Mouse (Mus musculus) embryonic facial prominence, embryonic 13.5 days (tissue): Measurements from ENCODE around the gene Rnasek. TPM values are rescaled to one million over a fixed set of nuclear protein-coding genes. Genes with fewer than 3 reads are reported as not detected.

ENCODE experiments used
- ATAC-seq: fragments of 200-750 bp; cut with Nextera tagmentation; 2 replicates; pipeline ENCODE4 v1.8.0; 2017; ENCODE audit warnings: low read depth; ENCODE audit not compliant: insufficient number of reproducible peaks, insufficient read depth, low FRiP score, low TSS enrichment
- H3K27ac ChIP-seq: fragments of 300-500 bp; sonication (generic); 2 replicates; pipeline ENCODE4 v1.5.1; 2015; ENCODE audit warnings: moderate library complexity, mild to moderate bottlenecking, inconsistent platforms
- H3K27me3 ChIP-seq: fragments of 300-500 bp; sonication (generic); 2 replicates; pipeline ENCODE4 v1.6.1; 2015; ENCODE audit warnings: mild to moderate bottlenecking, inconsistent platforms
- H3K36me3 ChIP-seq: fragments of 300-500 bp; sonication (generic); 2 replicates; pipeline ENCODE4 v1.6.1; 2015; ENCODE audit warnings: mild to moderate bottlenecking, inconsistent platforms
- H3K4me1 ChIP-seq: fragments of 300-500 bp; sonication (generic); 2 replicates; pipeline ENCODE4 v1.6.1; 2015; ENCODE audit warnings: inconsistent platforms
- H3K4me2 ChIP-seq: fragments of 300-500 bp; sonication (generic); 2 replicates; pipeline ENCODE4 v1.6.1; 2015; ENCODE audit warnings: moderate library complexity, mild to moderate bottlenecking, inconsistent platforms
- H3K4me3 ChIP-seq: fragments of 300-500 bp; sonication (generic); 2 replicates; pipeline ENCODE4 v1.5.1; 2015; ENCODE audit warnings: mild to moderate bottlenecking, inconsistent platforms
- H3K9ac ChIP-seq: fragments of 300-500 bp; sonication (generic); 2 replicates; pipeline ENCODE4 v1.6.1; 2015; ENCODE audit warnings: mild to moderate bottlenecking, inconsistent platforms
- H3K9me3 ChIP-seq: fragments of 300-500 bp; sonication (generic); 2 replicates; pipeline ENCODE4 v1.6.1; 2016; ENCODE audit warnings: inconsistent platforms
- WGBS: fragments of 180-500 bp; shearing (Covaris S2); methylation state at CpG from one replicate; pipeline ENCODE4 v1.1.7; 2015; ENCODE audit warnings: mixed read lengths; 5-methylcytosine and 5-hydroxymethylcytosine counted together
- polyA plus RNA-seq: library from polyadenylated mRNA; unstranded; fragments of >200 nt; fragmentation: Nextera tagmentation; extraction: Ambion mirVana; gene quantifications from 2 replicates; pipeline ENCODE4 v1.2.1, GENCODE M21; 2015

Gene Rnasek
- polyA plus RNA-seq, 1 experiment from 2014 or later, result 168 TPM

DNA sequence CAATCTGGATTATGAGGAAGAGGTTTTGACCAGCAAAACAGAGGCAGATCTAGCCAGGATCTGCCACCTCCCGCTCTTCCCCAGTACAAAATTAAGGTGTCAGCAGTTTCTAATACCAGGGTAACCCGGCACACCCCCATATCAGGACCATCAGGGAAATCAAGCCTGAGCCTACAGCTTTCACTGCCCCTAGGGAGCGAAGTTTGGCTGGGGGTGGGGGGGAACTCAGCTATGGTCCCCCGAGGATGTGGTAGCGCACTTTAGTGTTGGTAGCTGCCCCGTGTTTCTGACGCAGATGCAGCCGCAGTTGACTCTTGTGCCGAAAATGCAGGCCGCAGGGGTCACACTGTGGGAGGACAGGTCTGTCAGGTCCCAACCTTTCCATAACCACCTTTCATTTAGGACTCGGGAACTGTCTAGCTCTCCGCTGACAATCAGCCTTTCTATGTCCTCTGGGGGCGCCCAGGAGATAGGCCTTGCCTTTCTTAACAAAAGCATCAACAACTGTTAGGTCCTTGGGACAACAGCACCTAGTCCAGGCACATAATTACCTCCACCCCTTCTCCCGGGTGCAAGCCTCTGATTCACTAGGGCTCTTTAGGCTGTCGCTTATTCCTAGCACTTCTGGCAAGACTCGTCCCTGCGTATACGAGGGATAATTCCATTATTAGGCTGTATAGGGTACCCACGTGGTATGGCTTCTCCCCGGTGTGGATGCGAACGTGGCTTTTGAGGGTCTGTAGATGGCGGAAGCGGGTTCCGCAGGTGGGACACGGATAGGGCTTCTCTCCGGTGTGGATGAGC, 13.6 kb downstream of the Rnasek start:
- 15% methylated on average over 27 of the region's 27 CpGs for WGBS
- Histone ChIP-seq H3K4me2 (peak overlapping the region; percentile 52), H3K36me3 (no peaks in the 10 kb centered on the region), H3K9me3 (no peaks in the 10 kb centered on the region), H3K4me1 (peaks cover 45% of the 10 kb centered on the region), H3K27ac (no peak overlapping the region), H3K4me3 (peak overlapping the region; percentile 30), H3K27me3 (peaks cover 84% of the 10 kb centered on the region), H3K9ac (peak overlapping the region; percentile 55; the same call in 1 of the 2 replicates)
- ATAC-seq, result no peak

DNA sequence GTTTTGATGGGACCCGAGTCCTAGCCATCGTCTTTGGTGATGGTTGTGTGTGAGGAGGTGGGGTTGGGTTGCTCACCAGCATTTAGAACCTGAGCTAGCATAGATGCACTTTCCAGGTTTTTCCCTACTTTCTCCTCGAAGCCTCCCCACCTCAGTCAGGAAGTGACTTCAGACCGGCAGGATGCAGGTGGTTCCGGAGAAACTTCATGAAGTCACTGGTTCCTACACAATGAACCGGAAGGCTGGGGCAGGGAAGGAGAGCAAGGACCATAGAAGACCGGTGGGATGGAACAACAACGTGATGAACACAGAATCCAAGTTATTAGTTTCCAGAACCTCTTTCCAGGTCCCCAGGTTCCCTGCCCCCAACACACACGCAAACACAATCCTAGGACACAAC, 15.9 kb downstream of the Rnasek start:
- no peak for ATAC-seq
- no peak overlapping the region for H3K9ac ChIP-seq
- 88% methylated on average over 9 of the region's 9 CpGs for WGBS
- peaks cover 63% of the 10 kb centered on the region for H3K27me3 ChIP-seq
- no peaks in the 10 kb centered on the region for H3K36me3 ChIP-seq
- H3K27ac ChIP-seq, result no peak overlapping the region
- no peaks in the 10 kb centered on the region for H3K9me3 ChIP-seq
- no peak overlapping the region for H3K4me3 ChIP-seq
- peaks cover 45% of the 10 kb centered on the region for H3K4me1 ChIP-seq
- H3K4me2 ChIP-seq, result no peak overlapping the region

DNA sequence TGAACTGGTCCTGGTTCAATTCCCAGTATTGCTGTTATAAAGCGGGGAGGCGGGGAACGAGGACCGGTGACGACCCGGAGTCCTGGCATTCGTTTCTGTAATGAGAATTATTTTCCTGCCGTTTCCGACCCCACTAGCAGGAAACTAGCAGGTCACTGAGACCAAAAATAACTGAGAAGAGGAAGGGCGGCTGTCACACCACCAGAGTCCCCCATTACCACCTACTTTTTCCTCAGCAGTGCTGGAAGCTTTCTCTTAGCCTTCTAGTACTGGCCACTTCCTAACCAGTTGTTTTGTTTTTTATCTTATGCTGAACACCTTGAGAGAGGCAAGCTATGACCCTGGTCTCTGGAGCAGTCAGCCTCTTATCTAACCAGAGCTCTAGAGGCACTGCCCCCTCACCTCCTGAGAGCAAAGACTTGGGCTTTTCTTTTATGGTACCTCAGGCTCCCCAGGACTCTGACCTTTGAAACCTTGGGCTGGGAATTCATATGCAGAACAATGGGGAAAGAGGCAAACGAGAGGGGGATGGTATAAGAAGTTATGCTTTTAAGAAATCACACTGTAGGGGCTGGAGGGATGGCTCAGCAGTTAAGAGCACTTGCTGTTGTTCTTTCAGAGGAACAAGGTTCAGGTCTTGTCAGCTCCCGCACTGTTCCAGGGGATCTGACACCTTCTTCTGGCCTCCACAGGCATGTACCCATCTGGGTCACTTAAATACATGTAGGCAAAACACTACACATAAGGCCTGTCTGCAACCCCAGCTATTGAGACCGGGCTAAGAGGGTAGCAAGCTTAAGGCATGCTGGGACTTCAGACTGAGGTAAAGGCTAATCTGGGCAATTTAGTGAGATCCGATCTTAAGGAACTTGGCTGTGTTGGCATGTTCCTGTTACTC, 17.8 kb downstream of the Rnasek start:
- no peaks in the 10 kb centered on the region for H3K9me3 ChIP-seq
- ATAC-seq, result no peak
- peak overlapping the region; percentile 59 for H3K4me3 ChIP-seq
- H3K27ac ChIP-seq, result peak overlapping the region; percentile 81
- WGBS, result 10% methylated on average over 14 of the region's 14 CpGs
- H3K36me3 ChIP-seq, result peaks cover 10% of the 10 kb centered on the region
- H3K4me1 ChIP-seq, result peaks cover 47% of the 10 kb centered on the region
- peak overlapping the region; percentile 92 for H3K4me2 ChIP-seq
- H3K9ac ChIP-seq, result peak overlapping the region; percentile 77
- peaks cover 55% of the 10 kb centered on the region for H3K27me3 ChIP-seq

DNA sequence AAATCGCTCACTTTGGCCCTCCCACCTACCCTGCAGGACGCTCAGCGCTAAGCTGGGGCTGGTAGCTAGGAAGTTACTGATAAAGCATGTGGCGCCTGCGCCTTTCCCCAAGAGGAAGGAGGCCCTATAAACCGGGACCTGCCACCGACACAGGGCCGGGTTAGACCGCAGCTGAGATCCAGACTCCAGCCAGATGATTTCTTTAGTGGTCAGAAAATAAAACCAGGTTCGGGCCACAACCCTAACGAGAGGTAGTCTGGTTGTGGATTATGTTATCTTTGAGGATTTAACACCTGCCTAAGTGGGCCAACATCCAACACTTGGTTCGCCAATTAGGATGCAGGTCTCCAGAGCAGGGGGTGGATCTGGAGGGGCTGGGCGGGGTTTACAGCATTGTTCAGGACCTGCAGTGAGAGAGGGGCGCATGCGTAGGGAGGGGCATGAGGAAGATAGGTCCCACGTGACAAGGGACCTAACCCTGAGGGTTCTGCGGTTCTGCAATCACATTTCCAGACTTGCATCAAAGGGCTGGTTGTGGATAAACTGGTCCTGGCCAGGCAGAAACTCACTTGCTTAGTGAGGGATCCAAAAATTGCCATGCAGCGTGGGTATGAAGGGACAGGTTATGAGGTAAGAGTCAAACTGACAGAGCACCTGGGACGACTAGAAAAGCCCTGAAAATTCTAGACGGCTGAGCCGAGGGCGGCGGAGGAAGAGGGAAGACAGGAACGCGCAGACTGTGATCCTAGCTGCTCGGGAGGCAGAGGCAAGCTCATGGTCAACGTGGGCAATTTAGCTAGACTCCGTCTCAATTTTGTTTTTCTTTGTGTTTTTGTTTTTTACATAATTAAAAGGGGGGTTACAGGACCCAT, 18.7 kb downstream of the Rnasek start, which contains the start of gene Slc16a13:
Gene Slc16a13 (minus strand): TSS at position 334 of the 872 bp plus-strand sequence.
- Histone ChIP-seq H3K9me3 (no peaks in the 10 kb centered on the region), H3K4me2 (peak within 1 kb of the TSS; percentile 92), H3K4me3 (peak within 1 kb of the TSS; percentile 59), H3K27me3 (peaks cover 55% of the 10 kb centered on the region), H3K9ac (peak within 1 kb of the TSS; percentile 77), H3K36me3 (peaks cover 10% of the 10 kb centered on the region), H3K27ac (peak within 1 kb of the TSS; percentile 81), H3K4me1 (peaks cover 39% of the 10 kb centered on the region)
- ATAC-seq, result peak; percentile 89
- under 1% methylated on average over 28 of the region's 28 CpGs for WGBS

DNA sequence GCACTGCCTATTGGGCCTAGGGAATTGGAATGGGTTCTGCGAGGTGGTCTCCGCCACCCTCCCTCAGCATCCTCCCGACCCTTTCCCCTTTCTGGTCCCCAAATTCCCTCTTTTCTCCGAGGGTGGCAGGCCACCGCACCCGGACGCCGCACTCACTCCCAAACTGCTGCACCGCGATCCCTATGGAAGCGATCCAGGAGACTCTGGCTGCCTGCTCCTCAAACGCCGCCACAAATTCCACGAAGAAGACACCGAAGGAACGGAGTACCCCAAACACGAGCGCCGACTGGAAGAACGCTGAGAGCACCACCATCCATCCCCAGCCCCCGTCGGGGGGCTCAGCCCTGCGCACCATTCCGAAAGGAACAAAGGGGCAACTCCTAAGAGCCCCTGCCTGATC, 19.3 kb downstream of the Rnasek start:
- no peaks in the 10 kb centered on the region for H3K9me3 ChIP-seq
- WGBS, result under 1% methylated on average over 24 of the region's 24 CpGs
- peak overlapping the region; percentile 77 for H3K9ac ChIP-seq
- peaks cover 10% of the 10 kb centered on the region for H3K36me3 ChIP-seq
- peak overlapping the region; percentile 80 for H3K27ac ChIP-seq
- ATAC-seq, result no peak; the same call in 1 of the 2 replicates
- H3K4me2 ChIP-seq, result peak overlapping the region; percentile 92
- peaks cover 55% of the 10 kb centered on the region for H3K27me3 ChIP-seq
- peak overlapping the region; percentile 59 for H3K4me3 ChIP-seq
- H3K4me1 ChIP-seq, result peaks cover 40% of the 10 kb centered on the region

DNA sequence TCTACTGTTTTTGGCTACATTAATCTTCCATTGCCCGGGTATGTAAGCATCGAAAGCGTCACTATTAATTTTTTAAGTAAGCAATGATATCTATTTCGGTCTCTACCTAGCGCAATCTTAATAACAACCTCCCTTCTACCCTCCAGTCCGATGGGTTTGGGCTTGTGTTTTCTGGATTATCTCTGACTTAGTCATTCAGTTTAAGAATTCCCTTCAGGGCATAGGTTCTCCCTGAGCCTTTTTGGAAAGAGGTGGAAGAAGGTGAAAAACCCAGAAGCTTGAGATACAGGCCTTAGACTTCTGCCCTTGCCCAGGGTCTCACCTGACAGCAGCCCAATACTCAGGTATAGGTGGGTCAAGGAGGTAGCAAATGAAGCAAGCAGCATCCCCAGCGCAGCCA, 19.8 kb downstream of the Rnasek start:
- ATAC-seq, result no peak
- peak overlapping the region; percentile 77 for H3K9ac ChIP-seq
- peak overlapping the region; percentile 59 for H3K4me3 ChIP-seq
- H3K27me3 ChIP-seq, result peaks cover 55% of the 10 kb centered on the region
- no peaks in the 10 kb centered on the region for H3K9me3 ChIP-seq
- WGBS, result 51% methylated on average over 7 of the region's 7 CpGs
- peaks cover 10% of the 10 kb centered on the region for H3K36me3 ChIP-seq
- H3K27ac ChIP-seq, result peak overlapping the region; percentile 80
- peaks cover 43% of the 10 kb centered on the region for H3K4me1 ChIP-seq
- peak overlapping the region; percentile 92 for H3K4me2 ChIP-seq

DNA sequence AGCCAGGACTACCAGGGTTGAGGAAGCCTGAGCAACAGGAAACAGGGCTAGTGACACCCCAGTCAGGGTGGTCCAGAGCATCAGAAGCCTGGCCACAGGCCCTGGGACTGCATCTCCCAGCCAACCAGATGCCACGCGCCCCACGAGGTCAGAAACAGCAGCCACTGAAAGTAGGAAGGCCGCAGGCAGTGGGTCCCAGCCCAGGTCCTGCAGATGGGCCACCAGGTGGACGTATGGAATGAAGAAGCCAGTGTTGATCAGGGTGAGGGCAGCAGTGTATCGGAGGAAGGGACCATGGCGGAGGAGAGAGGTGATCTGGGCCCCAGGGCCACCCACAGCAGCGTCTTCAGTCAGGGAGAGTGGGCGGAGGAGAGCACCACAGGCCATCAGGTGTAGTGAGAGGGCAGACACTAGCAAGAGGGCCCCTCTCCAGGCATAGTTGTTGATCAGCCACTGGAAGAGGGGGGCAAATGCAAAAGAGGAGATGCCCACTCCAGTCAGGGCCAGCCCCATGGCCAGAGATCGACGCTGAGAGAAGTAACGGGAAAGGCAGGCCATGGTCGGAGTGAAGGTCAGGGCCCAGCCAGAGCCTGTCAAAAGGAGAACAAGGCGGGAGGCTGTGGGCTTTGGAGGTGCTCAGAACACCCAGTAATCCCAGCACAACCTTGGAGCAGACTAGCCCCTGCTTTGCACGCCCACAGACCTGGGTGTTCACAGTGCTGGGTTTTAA, 20.7 kb downstream of the Rnasek start:
- Histone ChIP-seq H3K9ac (0 out of 2 replicates have a peak overlapping the region, but pooled peaks have one; percentile 36), H3K4me3 (peak overlapping the region; percentile 3; the same call in 1 of the 2 replicates), H3K36me3 (peaks cover 10% of the 10 kb centered on the region), H3K9me3 (no peaks in the 10 kb centered on the region), H3K4me1 (peaks cover 53% of the 10 kb centered on the region), H3K27ac (no peak overlapping the region), H3K27me3 (peaks cover 55% of the 10 kb centered on the region), H3K4me2 (peak overlapping the region; percentile 92)
- WGBS, result 84% methylated on average over 15 of the region's 15 CpGs
- ATAC-seq, result no peak

DNA sequence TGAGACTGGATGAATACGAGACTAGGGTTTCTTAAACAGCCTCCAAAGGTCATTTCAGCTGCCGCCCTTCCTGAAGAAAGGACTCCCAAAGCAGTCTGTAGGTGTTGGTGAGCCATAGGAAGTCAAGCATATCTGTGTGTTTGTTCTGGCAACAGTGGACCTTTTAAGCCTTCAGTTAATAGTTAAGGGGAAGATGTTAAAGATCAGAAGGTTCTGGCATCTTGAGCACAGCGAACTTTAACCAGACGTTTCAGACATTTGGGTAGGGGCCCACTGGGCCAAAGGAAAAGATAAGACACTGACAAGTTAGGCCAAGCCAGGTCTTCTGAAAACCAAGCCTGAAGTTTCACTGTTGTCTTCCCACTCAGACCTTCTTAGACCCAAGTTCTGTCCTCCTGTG, 21.6 kb downstream of the Rnasek start:
- WGBS, result 82% methylated on average over 4 of the region's 4 CpGs
- ATAC-seq, result no peak
- Histone ChIP-seq H3K36me3 (peaks cover 10% of the 10 kb centered on the region), H3K9ac (no peak overlapping the region), H3K9me3 (no peaks in the 10 kb centered on the region), H3K4me3 (no peak overlapping the region), H3K4me2 (no peak overlapping the region; the same call in 1 of the 2 replicates), H3K4me1 (peaks cover 56% of the 10 kb centered on the region), H3K27me3 (peaks cover 58% of the 10 kb centered on the region), H3K27ac (no peak overlapping the region)

DNA sequence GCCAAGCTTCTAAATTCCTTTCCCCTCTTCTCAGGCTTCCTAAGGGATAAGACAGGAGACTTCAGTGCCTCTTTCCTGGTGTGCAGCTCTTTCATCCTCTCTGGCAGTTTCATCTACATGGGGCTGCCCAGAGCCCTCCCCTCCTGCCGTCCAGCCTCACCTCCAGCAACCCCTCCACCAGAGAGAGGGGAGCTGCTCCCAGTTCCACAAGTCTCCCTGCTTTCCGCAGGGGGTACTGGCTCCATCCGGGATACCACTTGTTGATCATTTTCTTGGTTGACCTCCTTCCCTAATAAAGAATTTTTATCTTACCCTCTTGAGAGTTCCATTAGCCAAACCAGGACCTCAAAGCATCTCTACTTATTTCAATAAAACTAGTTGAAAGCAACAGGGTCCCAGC, 23.5 kb downstream of the Rnasek start:
- Histone ChIP-seq H3K4me2 (no peak overlapping the region), H3K9me3 (no peaks in the 10 kb centered on the region), H3K9ac (no peak overlapping the region), H3K4me1 (peaks cover 43% of the 10 kb centered on the region), H3K27me3 (peaks cover 65% of the 10 kb centered on the region), H3K4me3 (no peak overlapping the region), H3K36me3 (peaks cover 10% of the 10 kb centered on the region), H3K27ac (no peak overlapping the region)
- WGBS, result 50% methylated on average over 3 of the region's 3 CpGs
- ATAC-seq, result no peak

DNA sequence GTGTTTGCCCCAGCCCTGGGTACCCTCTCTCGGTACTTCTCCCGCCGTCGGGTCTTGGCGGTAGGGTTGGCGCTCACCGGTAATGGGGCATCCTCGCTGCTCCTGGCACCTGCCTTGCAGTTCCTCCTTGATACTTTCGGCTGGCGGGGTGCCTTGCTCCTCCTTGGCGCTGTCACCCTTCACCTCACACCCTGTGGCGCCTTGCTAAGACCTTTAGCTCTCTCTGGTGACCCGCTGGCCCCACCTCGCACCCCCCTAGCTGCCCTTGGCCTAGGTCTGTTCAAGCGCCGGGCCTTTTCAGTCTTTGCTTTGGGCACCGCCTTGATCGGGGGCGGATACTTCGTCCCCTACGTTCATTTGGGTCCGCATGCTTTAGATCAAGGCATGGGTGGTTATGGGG, 24.3 kb downstream of the Rnasek start:
- ATAC-seq, result no peak
- Histone ChIP-seq H3K27me3 (peaks cover 67% of the 10 kb centered on the region), H3K9me3 (no peaks in the 10 kb centered on the region), H3K36me3 (peaks cover 10% of the 10 kb centered on the region), H3K4me2 (peak overlapping the region; percentile 76), H3K4me1 (peaks cover 38% of the 10 kb centered on the region), H3K9ac (no peak overlapping the region), H3K4me3 (peak overlapping the region; percentile 42), H3K27ac (no peak overlapping the region)
- 11% methylated on average over 22 of the region's 22 CpGs for WGBS
